In genomic region chr2:117388121-117388520, GRCm38 (mm10) we compare ENCODE assay signal across 24 mouse cellular contexts.
"Had no signal": no experiment of that assay in that cellular context is flagged by ENCODE, and none has a peak within 500 bp of the region (broad histone marks: within the 10 kb centered on the region; RNA-seq: fewer than 3 reads in every experiment).

No protein-coding gene starts in this region.

- ATAC-seq: inflammation-experienced regulatory T-cells, adult 6 months; intestine, postnatal 0 days; liver, embryonic 12.5 days; midbrain, embryonic 16.5 days had no signal

- H3K27ac ChIP-seq: kidney, postnatal 0 days; limb, embryonic 10.5 days; limb, embryonic 13.5 days; liver, embryonic 12.5 days; liver, embryonic 15.5 days; lung, embryonic 15.5 days; midbrain, embryonic 10.5 days; midbrain, embryonic 13.5 days; neural tube, embryonic 13.5 days; stomach, embryonic 15.5 days had no signal

- H3K4me3 ChIP-seq: limb, embryonic 10.5 days; limb, embryonic 13.5 days; liver, embryonic 12.5 days; liver, embryonic 15.5 days; lung, embryonic 15.5 days; megakaryocyte, embryonic 14.5 days; midbrain, embryonic 10.5 days; midbrain, embryonic 13.5 days; myocyte; neural tube, embryonic 13.5 days; stomach, embryonic 15.5 days had no signal

- DNase-seq: kidney, adult 2 months; kidney, postnatal 25 days; liver; lung, adult 18-20 months; lung, postnatal 10 days; lung, postnatal 36 days; retina, postnatal 1 day; spleen, adult 18-20 months; thymus, postnatal 36 days had no signal
